Mouse (Mus musculus): ENCODE data around the gene Arhgef39.

- TF ChIP-seq CTCF (IDR thresholded peaks at IDR 0.05; ENCODE audit: low read depth, low read length) (no peak), GATA2 (IDR thresholded peaks at IDR 0.05; ENCODE audit: borderline replicate concordance, low read depth, low read length) (no peak)
These were observed 20.1 kb upstream of the Arhgef39 start for GRCm38 (mm10) chr4:43519551-43519950.

All from G1E (cell line).